ENCODE assay signal across 8 mouse cellular contexts in genomic region chr7:130646762-130647139, GRCm38 (mm10).
DNase-seq lines count a peak whose midpoint lies in the region; TF ChIP-seq lines count a peak whose summit lies in the region.

No protein-coding gene starts in this region.

- peak overlapping the region; percentile 81 for H3K4me3 ChIP-seq in embryonic fibroblast, embryonic 13.5 days (ENCODE audit: insufficient read depth, low read length)
- H3K4me3 ChIP-seq in midbrain, embryonic 10.5 days: peak overlapping the region; percentile 79

- H3K4me1 ChIP-seq in embryonic fibroblast, embryonic 13.5 days (ENCODE audit: control insufficient read depth, insufficient read depth, low read length): peaks cover 10% of the 10 kb centered on the region; the same call in 1 of the 2 replicates
- H3K4me1 ChIP-seq in midbrain, embryonic 10.5 days: peaks cover 64% of the 10 kb centered on the region

- TF ChIP-seq POLR2A in embryonic fibroblast, embryonic 13.5 days (IDR thresholded peaks at IDR 0.05; ENCODE audit: low read depth, low read length): peak; percentile 83

- no peaks in the 10 kb centered on the region for H3K9me3 ChIP-seq in midbrain, embryonic 10.5 days (replicated peaks)

- H3K36me3 ChIP-seq in midbrain, embryonic 10.5 days: no peaks in the 10 kb centered on the region

- no peak for TF ChIP-seq CTCF in embryonic fibroblast, embryonic 13.5 days (IDR thresholded peaks at IDR 0.05; ENCODE audit: borderline replicate concordance, insufficient read depth, low read length)

- peak overlapping the region; percentile 97 for H3K27ac ChIP-seq in embryonic fibroblast, embryonic 13.5 days (ENCODE audit: insufficient read depth, low read length)
- H3K27ac ChIP-seq in midbrain, embryonic 10.5 days (replicated peaks): peak overlapping the region; percentile 99

- DNase-seq in 3134 (ENCODE audit: extremely low read depth, insufficient read length, low spot score): peak; percentile 85
- peak; percentile 88 for DNase-seq in ZHBTc4 (ENCODE audit: low read depth, low spot score)
- DNase-seq in heart, postnatal 10 days: peak; percentile 86 to 90
- DNase-seq in kidney, postnatal 4 days: peak; percentile 79 to 88
- peak; percentile 82 for DNase-seq in midbrain, embryonic 10.5 days (ENCODE audit: low spot score)
- peak; percentile 46 to 61 for DNase-seq in spleen, postnatal 36 days (ENCODE audit: low spot score in 2 of 2)
- DNase-seq in frontal cortex, postnatal 14 days (ENCODE audit: low spot score in 2 of 2): no peak

- under 1% methylated on average over 18 of the region's 18 CpGs for WGBS in midbrain, embryonic 10.5 days

- intact Hi-C loops in heart, postnatal 10 days (cut with DNase I): loop anchor here (2.0 kb wide), 1 partner anchor 22 kb away; no protein-coding TSS in a partner anchor

- peaks cover 10% of the 10 kb centered on the region for H3K27me3 ChIP-seq in midbrain, embryonic 10.5 days (ENCODE audit: low read depth, poor library complexity, severe bottlenecking)

Comparison
In these comparisons a context has a peak if more than half of its experiments do, and no peak if none do; other contexts are left out.
1. DNase-seq: peak in 3134 (single experiment), ZHBTc4 (single experiment), heart, postnatal 10 days (2 of 2), kidney, postnatal 4 days (2 of 2), midbrain, embryonic 10.5 days (single experiment) and spleen, postnatal 36 days (2 of 2); none in frontal cortex, postnatal 14 days (0 of 2).